Mouse (Mus musculus): ENCODE measurements around the gene Psma4. TPM values are rescaled to one million over a fixed set of nuclear protein-coding genes. Genes with fewer than 3 reads are reported as not detected.

Psma4 gene
- total RNA-seq, 1 experiment = 297 TPM

DNA sequence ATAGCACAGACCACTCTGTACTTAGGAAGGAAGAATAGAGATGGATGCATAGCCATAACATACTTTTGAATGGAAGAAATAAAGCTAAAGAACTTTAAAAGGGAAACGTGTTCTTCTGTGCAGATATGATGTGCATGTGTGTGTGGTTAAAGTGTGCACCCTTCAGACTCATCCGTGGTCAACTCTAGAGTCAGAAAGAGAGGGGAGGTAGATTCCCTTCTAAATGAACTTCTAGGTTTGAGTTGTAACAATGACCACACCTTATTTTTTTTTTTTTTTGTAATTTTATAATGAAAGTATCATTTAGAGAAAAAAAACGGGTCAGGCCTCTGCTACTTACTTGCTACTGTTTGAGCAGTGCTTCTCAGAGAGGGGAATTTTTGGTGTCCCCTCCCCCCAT, 39.8 kb downstream of the Psma4 start:
- no peak for TF ChIP-seq CHD2 (IDR thresholded peaks at IDR 0.05; ENCODE audit: low read depth, low read length)
- TF ChIP-seq ZNF384 (IDR thresholded peaks at IDR 0.05; ENCODE audit: low read depth, low read length) = no peak
- TF ChIP-seq ZC3H11A (IDR thresholded peaks at IDR 0.05; ENCODE audit: borderline replicate concordance, low read depth, low read length) = no peak
- H3K27ac ChIP-seq (ENCODE audit: insufficient read depth, low read depth, low read length, poor library complexity, severe bottlenecking) = no peak overlapping the region
- in situ Hi-C loops (cut with MboI; ENCODE audit: low sequenced_read_pairs in 2 of 2, unreplicated experiment in 2 of 2) = no loop called here

DNA sequence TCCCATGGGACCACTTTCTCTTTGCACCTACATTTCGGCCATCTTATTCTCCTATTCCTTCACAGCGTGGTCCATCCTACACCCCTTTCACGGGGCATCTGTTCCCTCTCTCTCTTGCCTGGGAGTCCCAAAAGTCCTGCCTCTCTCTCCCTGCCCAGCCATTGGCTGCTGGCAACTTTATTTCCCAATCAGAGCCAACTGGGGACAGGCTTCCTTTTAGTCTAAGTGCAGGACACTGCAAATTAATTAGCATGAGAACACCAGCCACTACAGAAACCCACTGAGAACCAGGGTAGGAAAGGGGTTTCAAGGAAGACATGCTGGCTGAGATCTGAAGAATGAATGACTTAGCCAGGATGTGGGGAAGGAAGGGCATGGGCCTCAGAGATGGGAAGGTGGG, 43.8 kb downstream of the Psma4 start:
- no peaks in the 10 kb centered on the region for H3K9me3 ChIP-seq (ENCODE audit: control insufficient read depth, insufficient read depth, low read depth, low read length)
- TF ChIP-seq ZNF384 (IDR thresholded peaks at IDR 0.05; ENCODE audit: low read depth, low read length) = no peak
- TF ChIP-seq HCFC1 (IDR thresholded peaks at IDR 0.05; ENCODE audit: borderline replicate concordance, insufficient read depth, low read length) = no peak
- no peak for TF ChIP-seq ZC3H11A (IDR thresholded peaks at IDR 0.05; ENCODE audit: borderline replicate concordance, low read depth, low read length)
- TF ChIP-seq MAFK (IDR thresholded peaks at IDR 0.05; ENCODE audit: insufficient read depth, low read depth, low read length) = no peak
- no peak for TF ChIP-seq CHD2 (IDR thresholded peaks at IDR 0.05; ENCODE audit: low read depth, low read length)
- no peak overlapping the region for H3K9ac ChIP-seq (ENCODE audit: insufficient read depth, low read depth, low read length, poor library complexity, severe bottlenecking)
- H3K4me1 ChIP-seq (ENCODE audit: control insufficient read depth in 2 of 2, insufficient read depth in 2 of 2, low read length in 2 of 2, poor library complexity in 1 of 2) = peaks cover 0 to 2% of the 10 kb centered on the region in 2 experiments; a peak in 1 of 4 replicates
- in situ Hi-C loops (cut with MboI; ENCODE audit: low sequenced_read_pairs in 2 of 2, unreplicated experiment in 2 of 2) = no loop called here
- H3K36me3 ChIP-seq (ENCODE audit: control insufficient read depth, insufficient read depth, low read length, poor library complexity, severe bottlenecking) = no peaks in the 10 kb centered on the region
- DNase-seq (ENCODE audit: low read depth, low spot score) = no peak
- no peak overlapping the region for H3K4me3 ChIP-seq (ENCODE audit: insufficient read depth in 1 of 2, low read depth in 1 of 2, low read length in 2 of 2, poor library complexity in 1 of 2, severe bottlenecking in 1 of 2)
- no peak overlapping the region for H3K27ac ChIP-seq (ENCODE audit: insufficient read depth, low read depth, low read length, poor library complexity, severe bottlenecking)

More for the DNA sequence above, 39.8 kb downstream of the Psma4 start:
- no peak for DNase-seq (ENCODE audit: low read depth, low spot score)
- Histone ChIP-seq H3K4me1 (ENCODE audit: control insufficient read depth in 2 of 2, insufficient read depth in 2 of 2, low read length in 2 of 2, poor library complexity in 1 of 2) (peaks cover 0 to 2% of the 10 kb centered on the region in 2 experiments; a peak in 1 of 4 replicates), H3K9me3 (ENCODE audit: control insufficient read depth, insufficient read depth, low read depth, low read length) (no peaks in the 10 kb centered on the region), H3K9ac (ENCODE audit: insufficient read depth, low read depth, low read length, poor library complexity, severe bottlenecking) (no peak overlapping the region), H3K4me3 (ENCODE audit: insufficient read depth in 1 of 2, low read depth in 1 of 2, low read length in 2 of 2, poor library complexity in 1 of 2, severe bottlenecking in 1 of 2) (no peak overlapping the region), H3K36me3 (ENCODE audit: control insufficient read depth, insufficient read depth, low read length, poor library complexity, severe bottlenecking) (no peaks in the 10 kb centered on the region)

DNA sequence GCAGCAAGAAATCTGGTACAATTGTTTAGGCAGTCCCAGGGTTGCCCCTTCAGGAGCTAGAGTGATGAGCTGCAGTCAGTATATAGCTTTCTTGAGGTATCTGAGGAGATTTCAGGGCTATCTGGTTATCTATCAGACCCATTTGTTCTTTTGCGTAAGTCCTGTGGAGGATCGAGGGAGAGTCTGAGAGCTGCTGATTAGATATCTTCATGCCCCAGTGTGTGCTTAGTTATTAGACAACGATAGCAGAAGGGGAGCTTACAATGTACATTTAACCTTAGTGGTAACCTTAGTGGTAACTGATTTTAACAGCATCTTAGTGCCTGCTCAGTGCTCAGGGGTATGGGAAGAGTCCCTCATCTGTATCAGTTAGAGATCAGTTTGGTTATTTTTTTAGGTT, 45.1 kb downstream of the Psma4 start:
- H3K9ac ChIP-seq (ENCODE audit: insufficient read depth, low read depth, low read length, poor library complexity, severe bottlenecking) = no peak overlapping the region
- no peak overlapping the region for H3K4me3 ChIP-seq (ENCODE audit: insufficient read depth in 1 of 2, low read depth in 1 of 2, low read length in 2 of 2, poor library complexity in 1 of 2, severe bottlenecking in 1 of 2)
- H3K4me1 ChIP-seq (ENCODE audit: control insufficient read depth in 2 of 2, insufficient read depth in 2 of 2, low read length in 2 of 2, poor library complexity in 1 of 2) = peaks cover 0 to 2% of the 10 kb centered on the region in 2 experiments; a peak in 1 of 4 replicates
- no peaks in the 10 kb centered on the region for H3K36me3 ChIP-seq (ENCODE audit: control insufficient read depth, insufficient read depth, low read length, poor library complexity, severe bottlenecking)
- no peak for DNase-seq (ENCODE audit: low read depth, low spot score)
- no peaks in the 10 kb centered on the region for H3K9me3 ChIP-seq (ENCODE audit: control insufficient read depth, insufficient read depth, low read depth, low read length)
- in situ Hi-C loops (cut with MboI; ENCODE audit: low sequenced_read_pairs in 2 of 2, unreplicated experiment in 2 of 2) = no loop called here
- TF ChIP-seq MAFK (IDR thresholded peaks at IDR 0.05; ENCODE audit: insufficient read depth, low read depth, low read length) (no peak), ZNF384 (IDR thresholded peaks at IDR 0.05; ENCODE audit: low read depth, low read length) (no peak), HCFC1 (IDR thresholded peaks at IDR 0.05; ENCODE audit: borderline replicate concordance, insufficient read depth, low read length) (no peak), CHD2 (IDR thresholded peaks at IDR 0.05; ENCODE audit: low read depth, low read length) (no peak), ZC3H11A (IDR thresholded peaks at IDR 0.05; ENCODE audit: borderline replicate concordance, low read depth, low read length) (no peak)
- H3K27ac ChIP-seq (ENCODE audit: insufficient read depth, low read depth, low read length, poor library complexity, severe bottlenecking) = no peak overlapping the region

DNA sequence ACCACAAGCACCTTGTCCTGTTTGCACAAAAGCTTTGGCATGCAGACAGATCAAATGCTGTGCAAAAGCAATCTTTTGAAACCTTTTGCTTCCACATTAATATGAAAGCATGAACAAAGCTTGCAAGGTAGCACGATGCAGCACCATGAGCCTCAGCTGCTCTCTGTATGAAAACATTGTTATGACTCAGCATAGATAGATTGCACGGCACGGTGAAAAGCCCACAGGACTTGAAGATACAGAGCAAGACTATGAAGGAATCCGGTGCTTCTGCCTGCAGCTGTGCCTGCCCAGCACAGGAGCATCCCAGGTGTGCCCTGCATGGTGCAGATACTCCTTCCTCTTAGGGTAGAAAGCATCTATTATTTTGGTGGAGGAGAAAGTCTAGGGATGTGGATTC, 53.0 kb downstream of the Psma4 start:
- Histone ChIP-seq H3K36me3 (ENCODE audit: control insufficient read depth, insufficient read depth, low read length, poor library complexity, severe bottlenecking) (no peaks in the 10 kb centered on the region), H3K4me3 (ENCODE audit: insufficient read depth in 1 of 2, low read depth in 1 of 2, low read length in 2 of 2, poor library complexity in 1 of 2, severe bottlenecking in 1 of 2) (no peak overlapping the region), H3K9ac (ENCODE audit: insufficient read depth, low read depth, low read length, poor library complexity, severe bottlenecking) (no peak overlapping the region), H3K4me1 (ENCODE audit: control insufficient read depth in 2 of 2, insufficient read depth in 2 of 2, low read length in 2 of 2, poor library complexity in 1 of 2) (no peaks in the 10 kb centered on the region), H3K9me3 (ENCODE audit: control insufficient read depth, insufficient read depth, low read depth, low read length) (no peaks in the 10 kb centered on the region), H3K27ac (ENCODE audit: insufficient read depth, low read depth, low read length, poor library complexity, severe bottlenecking) (no peak overlapping the region)
- in situ Hi-C loops (cut with MboI; ENCODE audit: low sequenced_read_pairs in 2 of 2, unreplicated experiment in 2 of 2) = no loop called here
- TF ChIP-seq HCFC1 (IDR thresholded peaks at IDR 0.05; ENCODE audit: borderline replicate concordance, insufficient read depth, low read length) (no peak), ZC3H11A (IDR thresholded peaks at IDR 0.05; ENCODE audit: borderline replicate concordance, low read depth, low read length) (no peak), CHD2 (IDR thresholded peaks at IDR 0.05; ENCODE audit: low read depth, low read length) (no peak), MAFK (IDR thresholded peaks at IDR 0.05; ENCODE audit: insufficient read depth, low read depth, low read length) (no peak), ZNF384 (IDR thresholded peaks at IDR 0.05; ENCODE audit: low read depth, low read length) (no peak)
- DNase-seq (ENCODE audit: low read depth, low spot score) = no peak

Other genes with a start within 250 kb of the Psma4 start
- 63.8 and 88.6 TPM in 2 replicates for gene Wdr61, start 216.3 kb upstream of the Psma4 start, total RNA-seq (2012; rRNA removed)
- gene Crabp1, start 186.0 kb upstream of the Psma4 start, total RNA-seq (2012; rRNA removed) = 16.9 and 22.5 TPM in 2 replicates
- 40.3 and 51.0 TPM in 2 replicates for gene Ireb2, start 87.0 kb upstream of the Psma4 start, total RNA-seq (2012; rRNA removed)
- 1.8 and 1.9 TPM in 2 replicates for gene Hykk, start 33.5 kb upstream of the Psma4 start, total RNA-seq (2012; rRNA removed)
- gene AY074887, start 208 bp downstream of the Psma4 start, total RNA-seq (2012; rRNA removed) = 0.49 and 0.53 TPM in 2 replicates
- 1.3 and 1.7 TPM in 2 replicates for gene Chrna5, start 30.1 kb downstream of the Psma4 start, total RNA-seq (2012; rRNA removed)
- gene Chrna3, start 75.8 kb downstream of the Psma4 start, total RNA-seq (2012; rRNA removed) = 0.04 TPM in 1 of 2 replicates, not detected in the other
- gene Chrnb4, start 98.0 kb downstream of the Psma4 start, total RNA-seq (2012; rRNA removed) = 0.18 and 0.48 TPM in 2 replicates
- 21.5 and 24.9 TPM in 2 replicates for gene Ube2q2, start 198.1 kb downstream of the Psma4 start, total RNA-seq (2012; rRNA removed)

Data from ES-E14 (cell line).